Comparison of ENCODE assay signal across 9 mouse cellular contexts in the genomic region with DNA sequence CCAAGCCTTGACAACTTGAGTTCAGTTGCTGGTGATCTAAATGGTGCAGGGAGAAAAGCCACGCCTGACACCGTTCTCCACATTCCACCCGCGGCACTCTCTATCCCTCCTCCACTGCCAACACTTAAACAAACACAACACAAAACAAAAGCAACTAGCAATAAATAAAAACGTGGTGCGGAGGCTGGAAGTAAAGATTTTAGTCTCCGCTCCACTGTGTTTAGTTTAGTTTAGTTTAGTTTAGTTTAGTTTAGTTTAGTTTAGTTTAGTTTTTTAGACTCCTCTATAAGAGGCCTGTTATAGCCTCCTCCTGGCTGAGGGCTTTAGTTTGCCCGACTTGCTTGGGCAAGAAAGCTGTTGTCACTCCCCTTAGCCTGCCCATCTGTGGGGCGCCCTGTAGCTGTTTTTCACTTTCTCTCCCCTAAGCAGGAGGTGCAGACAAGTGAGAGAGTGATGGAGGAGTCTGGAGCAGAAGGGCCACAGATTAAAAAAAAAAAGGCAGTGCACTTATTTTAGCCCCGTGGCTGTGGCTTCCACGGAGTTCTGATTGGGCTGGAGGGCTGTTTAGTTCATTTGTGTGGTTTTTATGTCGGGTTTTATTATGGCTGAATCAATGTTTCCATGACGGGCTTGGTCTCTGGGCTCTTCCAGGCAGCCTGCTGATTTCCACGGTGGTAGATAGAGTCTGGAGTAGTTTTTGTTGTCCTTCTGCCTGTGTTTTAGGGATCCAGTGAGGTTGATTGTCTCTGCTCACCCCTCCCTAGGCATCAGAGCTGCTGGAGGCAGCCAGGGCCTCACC. TPM values are rescaled to one million over a fixed set of nuclear protein-coding genes. Genes with fewer than 3 reads are reported as not detected.
DNase-seq lines count a peak whose midpoint lies in the region; ATAC-seq and TF ChIP-seq lines count a peak whose summit lies in the region.
"Had no signal": no experiment of that assay in that cellular context is flagged by ENCODE, and none has a peak within 500 bp of the region (broad histone marks: within the 10 kb centered on the region; RNA-seq: fewer than 3 reads in every experiment).

No protein-coding gene starts in this region.

- WGBS in heart, embryonic 13.5 days: 14% methylated on average over 14 of the region's 14 CpGs
- WGBS in liver, embryonic 14.5 days (ENCODE audit: insufficient replicate concordance): 35% methylated on average over 14 of the region's 14 CpGs
- 16% methylated on average over 14 of the region's 14 CpGs for WGBS in stomach, postnatal 0 days

- no peaks in the 10 kb centered on the region for H3K27me3 ChIP-seq in heart, embryonic 13.5 days (replicated peaks)
- no peaks in the 10 kb centered on the region for H3K27me3 ChIP-seq in liver, embryonic 14.5 days (ENCODE audit: control insufficient read depth, insufficient read depth, low read length)
- no peaks in the 10 kb centered on the region for H3K27me3 ChIP-seq in stomach, postnatal 0 days (ENCODE audit: control insufficient read depth, insufficient read depth, low read length)

- TF ChIP-seq EP300 in liver, embryonic 14.5 days (IDR thresholded peaks at IDR 0.05; ENCODE audit: low read depth): no peak
- TF ChIP-seq EP300 in stomach, postnatal 0 days (optimal IDR thresholded peaks at IDR 0.05): no peak

- peak; percentile 15 for DNase-seq in 416B (ENCODE audit: low read depth)
- peak; percentile 74 for DNase-seq in Muller cell, postnatal 12 days (ENCODE audit: inconsistent ontology term)
- no peak for DNase-seq in liver, embryonic 14.5 days (ENCODE audit: low read depth in 3 of 3, low spot score in 3 of 3)
- DNase-seq in stomach, postnatal 0 days (ENCODE audit: low spot score): no peak
- no peak for DNase-seq in left cerebral cortex, adult 18-20 months (ENCODE audit: low spot score in 2 of 2)
- no peak for DNase-seq in gastrocnemius, postnatal 10 days
- no peak for DNase-seq in testis, postnatal 14 days (ENCODE audit: low spot score)

- H3K36me3 ChIP-seq in heart, embryonic 13.5 days: peaks cover 11% of the 10 kb centered on the region
- no peaks in the 10 kb centered on the region for H3K36me3 ChIP-seq in liver, embryonic 14.5 days (replicated peaks; ENCODE audit: control insufficient read depth, insufficient read depth, low read depth)
- H3K36me3 ChIP-seq in stomach, postnatal 0 days (ENCODE audit: control insufficient read depth, insufficient read depth, low read length): no peaks in the 10 kb centered on the region; the same call in 1 of the 2 replicates

- ATAC-seq in heart, embryonic 13.5 days (ENCODE audit: extremely low read depth, insufficient number of reproducible peaks, low FRiP score, low TSS enrichment): no peak
- no peak for ATAC-seq in liver, embryonic 14.5 days (ENCODE audit: insufficient read depth)
- no peak for ATAC-seq in stomach, postnatal 0 days (ENCODE audit: low FRiP score, low TSS enrichment)

- H3K4me2 ChIP-seq in heart, embryonic 13.5 days: peak overlapping the region; percentile 78
- peak overlapping the region; percentile 68; the same call in 1 of the 2 replicates for H3K4me2 ChIP-seq in liver, embryonic 14.5 days (ENCODE audit: low read depth)
- peak overlapping the region; percentile 80 for H3K4me2 ChIP-seq in stomach, postnatal 0 days (replicated peaks; ENCODE audit: low read depth)

- no peaks in the 10 kb centered on the region for H3K9me3 ChIP-seq in heart, embryonic 13.5 days
- no peaks in the 10 kb centered on the region for H3K9me3 ChIP-seq in liver, embryonic 14.5 days (ENCODE audit: control insufficient read depth, low read length)
- H3K9me3 ChIP-seq in stomach, postnatal 0 days (ENCODE audit: control insufficient read depth, low read length): no peaks in the 10 kb centered on the region

- peak overlapping the region; percentile 78 for H3K27ac ChIP-seq in heart, embryonic 13.5 days (replicated peaks)
- H3K27ac ChIP-seq in liver, embryonic 14.5 days: no peak overlapping the region
- peak overlapping the region; percentile 69 for H3K27ac ChIP-seq in stomach, postnatal 0 days (replicated peaks)

- no peak for TF ChIP-seq CTCF in liver, embryonic 14.5 days (IDR thresholded peaks at IDR 0.05; ENCODE audit: low read depth)
- no peak; the same call in 1 of the 2 replicates for TF ChIP-seq CTCF in stomach, postnatal 0 days (IDR thresholded peaks at IDR 0.05; ENCODE audit: low read depth)

- H3K4me3 ChIP-seq in heart, embryonic 13.5 days: peak overlapping the region; percentile 81
- H3K4me3 ChIP-seq in liver, embryonic 14.5 days (ENCODE audit: insufficient read depth in 1 of 2, low read depth in 2 of 2, low read length in 2 of 2): no peak overlapping the region
- peak overlapping the region; percentile 57 for H3K4me3 ChIP-seq in stomach, postnatal 0 days (ENCODE audit: low read depth, low read length)

- peak overlapping the region; percentile 91 for H3K9ac ChIP-seq in heart, embryonic 13.5 days
- no peak overlapping the region for H3K9ac ChIP-seq in liver, embryonic 14.5 days (replicated peaks)
- peak overlapping the region; percentile 51 for H3K9ac ChIP-seq in stomach, postnatal 0 days (ENCODE audit: low read length)

- peaks cover 40% of the 10 kb centered on the region for H3K4me1 ChIP-seq in heart, embryonic 13.5 days
- H3K4me1 ChIP-seq in liver, embryonic 14.5 days (replicated peaks; ENCODE audit: control insufficient read depth in 2 of 2, insufficient read depth in 2 of 2, low read length in 1 of 2): peaks cover 2 to 6% of the 10 kb centered on the region in 2 experiments; a peak in 2 of 4 replicates
- H3K4me1 ChIP-seq in stomach, postnatal 0 days (replicated peaks; ENCODE audit: control insufficient read depth, insufficient read depth): peaks cover 5% of the 10 kb centered on the region; the same call in 1 of the 2 replicates

RNA-seq across cellular contexts. Expression of a gene that starts 1.3 kb away (rescaled TPM):
- 6.4 and 6.5 TPM in 2 replicates for polyA plus RNA-seq in heart, embryonic 13.5 days (2015; fragmentation: Nextera tagmentation; extraction: Ambion mirVana)
- 1.2 and 1.9 TPM in 2 replicates for polyA plus RNA-seq in liver, embryonic 14.5 days (2012; rRNA removed)
- 1.2 TPM in 2 replicates for polyA plus RNA-seq in liver, embryonic 14.5 days (2014; fragmentation: Nextera tagmentation; extraction: Ambion mirVana)
- polyA plus RNA-seq in stomach, postnatal 0 days (2015; fragmentation: Nextera tagmentation; extraction: Ambion mirVana): 3.1 and 5.1 TPM in 2 replicates
- 1 to 10 TPM; 5.6 to 6.2 TPM for total RNA-seq in left cerebral cortex, adult 18-20 months (2021)
- 10 to 100 TPM; 14.8 to 15.2 TPM for total RNA-seq in gastrocnemius, postnatal 10 days (2021)
- total RNA-seq: common myeloid progenitor, adult 5-6 weeks had no signal

Comparison
In these comparisons a context has a peak if more than half of its experiments do, and no peak if none do; other contexts are left out.
1. DNase-seq: peak in 416B (single experiment) and Muller cell, postnatal 12 days (single experiment); none in liver, embryonic 14.5 days (0 of 3), stomach, postnatal 0 days (single experiment), left cerebral cortex, adult 18-20 months (0 of 2), gastrocnemius, postnatal 10 days (single experiment) and testis, postnatal 14 days (single experiment).
2. H3K4me3 ChIP-seq: peak in heart, embryonic 13.5 days (single experiment) and stomach, postnatal 0 days (single experiment); none in liver, embryonic 14.5 days (0 of 2).
3. Peak in every context shown above with its lines, with median percentiles within 50 percentile points of each other: H3K4me2 ChIP-seq.